Comparison of ENCODE assay signal across 8 mouse cellular contexts in genomic region chr6:86526032-86526960, GRCm38 (mm10). TPM values are rescaled to one million over a fixed set of nuclear protein-coding genes. Genes with fewer than 3 reads are reported as not detected.
DNase-seq lines count a peak whose midpoint lies in the region; ATAC-seq lines count a peak whose summit lies in the region.

Pcbp1 (minus strand) TSS chr6:86526321.

- H3K9ac ChIP-seq in intestine, embryonic 14.5 days (ENCODE audit: low read length): peak within 1 kb of the TSS; percentile 99

- H3K27ac ChIP-seq in intestine, embryonic 14.5 days (ENCODE audit: low read depth): peak within 1 kb of the TSS; percentile 100

- DNase-seq in adrenal gland, adult (ENCODE audit: inconsistent age in 2 of 2, low spot score in 1 of 2): peak; percentile 98 to 99
- peak; percentile 96 for DNase-seq in embryo, embryonic 10.5 days (ENCODE audit: low spot score)
- DNase-seq in gastrocnemius, postnatal 25 days: peak; percentile 97
- peak; percentile 99 for DNase-seq in intestine, embryonic 14.5 days (ENCODE audit: low spot score)
- peak; percentile 96 to 98 for DNase-seq in left cerebral cortex, postnatal 14 days (ENCODE audit: low spot score in 2 of 2)
- DNase-seq in mesoderm, embryonic 11.5 days (ENCODE audit: low read depth, low spot score): peak; percentile 96
- peak; percentile 90 to 93 for DNase-seq in right cerebral cortex, postnatal 36 days (ENCODE audit: low spot score in 2 of 2)
- DNase-seq in yolk sac, embryonic 10.5 days (ENCODE audit: low spot score): peak; percentile 96

- ATAC-seq in intestine, embryonic 14.5 days (replicated peaks; ENCODE audit: low FRiP score, low TSS enrichment, low read depth): peak; percentile 81

- no peaks in the 10 kb centered on the region for H3K9me3 ChIP-seq in intestine, embryonic 14.5 days (ENCODE audit: control insufficient read depth, low read length)

- H3K4me3 ChIP-seq in intestine, embryonic 14.5 days (ENCODE audit: low read depth, low read length): peak within 1 kb of the TSS; percentile 93

- intact Hi-C loops in left cerebral cortex, postnatal 14 days (cut with DNase I): loop anchor here (1.0 to 5.0 kb wide), 2 partner anchors 54 to 146 kb away; no protein-coding TSS in a partner anchor

- H3K4me1 ChIP-seq in intestine, embryonic 14.5 days (replicated peaks; ENCODE audit: control insufficient read depth, insufficient read depth, low read length): peaks cover 15% of the 10 kb centered on the region; the same call in 1 of the 2 replicates

- under 1% methylated on average over 104 of the region's 120 CpGs for WGBS in intestine, embryonic 14.5 days

- H3K4me2 ChIP-seq in intestine, embryonic 14.5 days (ENCODE audit: low read length): peak within 1 kb of the TSS; percentile 84

- peaks cover 28% of the 10 kb centered on the region; the same call in 1 of the 2 replicates for H3K36me3 ChIP-seq in intestine, embryonic 14.5 days (ENCODE audit: control insufficient read depth, insufficient read depth, low read length)

- no peaks in the 10 kb centered on the region for H3K27me3 ChIP-seq in intestine, embryonic 14.5 days (replicated peaks; ENCODE audit: control insufficient read depth, insufficient read depth, low read length)

RNA-seq across cellular contexts. Expression of gene Pcbp1, which starts in this region (rescaled TPM):
- 100 to 1,000 TPM in 1 of 2 experiments, 10 to 100 TPM in 1; 99.7 to 116 TPM for total RNA-seq in gastrocnemius, postnatal 25 days (2021)
- polyA plus RNA-seq in intestine, embryonic 14.5 days (2014; fragmentation: Nextera tagmentation; extraction: Ambion mirVana): 261 and 405 TPM in 2 replicates
- total RNA-seq in left cerebral cortex, postnatal 14 days (2021): 100 to 1,000 TPM; 182 to 190 TPM

Comparison
In these comparisons a context has a peak if more than half of its experiments do, and no peak if none do; other contexts are left out.
1. Peak in every context shown above with its lines: DNase-seq, ATAC-seq, H3K4me3 ChIP-seq and H3K27ac ChIP-seq.